Mouse (Mus musculus): Measurements from ENCODE around the gene Derl3. TPM values are rescaled to one million over a fixed set of nuclear protein-coding genes. Genes with fewer than 3 reads are reported as not detected.
A peak's percentile ranks its signal among the peaks of the same experiment; 100 is the strongest.
"Not testable (repeated sequence)": the region's sequence is repeated elsewhere in the genome, so short reads cannot be mapped to it uniquely, and the experiment has no call there.

The Derl3 gene
- total and polyA plus RNA-seq, 2 experiments from 2014 or later, result 0.41 TPM; not detected in 1

DNA sequence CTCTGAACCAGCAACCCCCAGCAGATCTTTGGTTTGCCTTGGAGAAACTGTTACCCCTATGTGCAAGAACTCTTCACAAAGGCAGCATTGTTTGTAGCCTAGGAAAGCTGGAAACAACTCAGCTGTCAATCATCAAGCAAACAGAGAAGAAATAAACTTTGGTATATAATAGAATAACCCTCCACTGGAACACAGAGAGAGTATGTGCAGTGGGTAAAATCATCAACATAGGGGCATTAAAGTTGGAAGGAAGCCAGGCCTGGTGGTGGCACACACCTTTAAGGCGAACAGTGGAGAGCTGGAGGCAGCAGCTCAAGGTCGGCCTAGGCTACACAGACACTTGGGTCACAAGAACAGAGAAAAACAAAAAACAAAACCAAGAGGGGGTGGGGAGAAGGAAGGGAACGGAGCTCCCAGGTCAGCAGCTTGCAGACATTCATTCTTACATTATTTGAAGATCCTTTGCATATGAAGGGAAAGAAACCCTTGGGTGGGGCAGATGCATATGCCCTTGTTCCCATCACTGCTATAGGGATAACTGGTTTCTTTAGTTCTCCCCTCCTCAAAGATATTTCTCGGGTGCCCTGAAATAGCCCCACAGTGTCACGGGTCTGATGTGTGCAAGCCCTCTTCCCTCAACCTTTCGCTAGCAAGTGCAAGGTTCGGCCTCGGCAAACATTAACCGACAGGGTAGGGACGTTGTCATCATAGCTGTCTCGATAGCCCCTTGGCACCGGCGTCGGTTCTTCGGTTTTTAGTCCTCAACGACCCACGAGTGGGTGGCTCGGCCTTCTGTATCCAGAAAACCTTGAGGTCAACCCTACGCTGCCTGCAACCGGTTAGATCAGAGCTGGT is 11.4 kb upstream of the Derl3 start:
- WGBS, result 29% methylated on average over 20 of the region's 20 CpGs
- ATAC-seq (ENCODE audit: insufficient read depth, low read depth), result no peak
- no peak overlapping the region for H3K4me3 ChIP-seq (ENCODE audit: low read depth, low read length)
- H3K9ac ChIP-seq (replicated peaks; ENCODE audit: low read depth, low read length), result no peak overlapping the region
- H3K27me3 ChIP-seq (ENCODE audit: control insufficient read depth, insufficient read depth, low read length), result no peaks in the 10 kb centered on the region
- H3K27ac ChIP-seq (ENCODE audit: low read depth), result no peak overlapping the region
- no peaks in the 10 kb centered on the region for H3K4me1 ChIP-seq (ENCODE audit: control insufficient read depth, insufficient read depth)
- TF ChIP-seq EP300 (IDR thresholded peaks at IDR 0.05; ENCODE audit: low read depth), result no peak
- no peak for TF ChIP-seq CTCF (IDR thresholded peaks at IDR 0.05; ENCODE audit: low read depth)
- no peaks in the 10 kb centered on the region for H3K9me3 ChIP-seq (replicated peaks; ENCODE audit: control insufficient read depth, low read length)
- no peak overlapping the region for H3K4me2 ChIP-seq (ENCODE audit: low read depth, low read length)
- DNase-seq (ENCODE audit: low spot score), result no peak
- no peaks in the 10 kb centered on the region for H3K36me3 ChIP-seq (replicated peaks; ENCODE audit: control insufficient read depth, insufficient read depth, low read length)

DNA sequence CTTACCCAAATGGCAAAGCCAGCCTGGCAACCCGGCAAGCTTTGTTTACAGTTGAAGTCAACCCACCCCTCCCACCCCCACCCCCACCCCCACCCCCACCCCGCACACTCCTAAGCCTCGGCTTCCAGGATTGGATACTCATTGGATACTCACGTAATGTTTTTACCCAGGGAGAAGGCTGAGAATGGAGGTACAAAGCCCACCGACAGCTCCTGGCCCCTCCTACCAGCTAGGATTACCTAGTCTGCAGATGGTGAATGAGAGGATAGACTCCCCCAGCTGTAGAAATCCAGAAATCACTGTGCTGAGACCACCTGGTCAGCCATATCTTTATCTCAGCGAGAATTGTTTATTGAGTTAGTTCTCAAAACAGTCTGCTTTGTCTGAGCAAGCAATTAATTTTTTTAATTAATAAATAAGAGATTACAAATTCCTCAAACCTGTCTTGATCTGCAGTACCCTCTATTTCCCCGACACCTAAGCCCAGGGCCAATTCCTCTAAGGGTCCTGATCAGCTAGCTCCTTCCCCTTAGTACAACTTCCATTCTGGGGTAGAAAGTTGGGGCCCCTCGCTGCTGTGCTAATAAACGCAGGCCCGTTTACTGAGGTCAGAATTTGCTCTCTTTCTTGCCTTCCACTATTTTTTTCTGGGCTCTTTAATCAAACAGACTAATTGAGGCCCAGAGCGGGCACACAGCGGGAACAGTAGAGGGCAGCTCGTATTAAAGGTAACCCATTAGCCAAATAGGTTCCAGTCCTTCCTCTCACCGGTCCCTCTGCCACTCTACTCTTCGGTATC is 10.6 kb upstream of the Derl3 start:
- no peak for TF ChIP-seq EP300 (IDR thresholded peaks at IDR 0.05; ENCODE audit: low read depth)
- no peak for TF ChIP-seq CTCF (IDR thresholded peaks at IDR 0.05; ENCODE audit: low read depth)
- Histone ChIP-seq H3K9me3 (replicated peaks; ENCODE audit: control insufficient read depth, low read length) (no peaks in the 10 kb centered on the region), H3K27me3 (ENCODE audit: control insufficient read depth, insufficient read depth, low read length) (no peaks in the 10 kb centered on the region), H3K27ac (ENCODE audit: low read depth) (no peak overlapping the region), H3K4me2 (ENCODE audit: low read depth, low read length) (peak overlapping the region; percentile 34), H3K9ac (replicated peaks; ENCODE audit: low read depth, low read length) (no peak overlapping the region), H3K36me3 (replicated peaks; ENCODE audit: control insufficient read depth, insufficient read depth, low read length) (no peaks in the 10 kb centered on the region), H3K4me1 (ENCODE audit: control insufficient read depth, insufficient read depth) (no peaks in the 10 kb centered on the region), H3K4me3 (ENCODE audit: low read depth, low read length) (0 out of 2 replicates have a peak overlapping the region, but pooled peaks have one; percentile 6)
- ATAC-seq (ENCODE audit: insufficient read depth, low read depth), result no peak
- WGBS, result 21% methylated on average over 15 of the region's 15 CpGs
- no peak for DNase-seq (ENCODE audit: low spot score)

DNA sequence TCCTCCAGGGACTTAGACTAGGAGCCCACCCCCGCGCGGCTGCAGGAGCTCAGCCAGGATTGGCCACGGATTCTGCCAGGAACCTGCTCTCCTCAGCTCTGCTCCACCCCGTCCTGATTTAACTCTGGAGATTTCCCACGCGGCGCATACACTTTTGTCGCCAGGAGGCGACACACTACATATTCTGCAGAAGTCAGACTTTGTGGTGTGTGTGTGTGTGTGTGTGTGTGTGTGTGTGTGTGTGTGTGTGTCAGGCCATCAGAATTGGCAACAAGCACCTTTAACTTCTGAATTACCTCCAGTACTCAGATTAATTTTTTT is 10.0 kb upstream of the Derl3 start:
- TF ChIP-seq EP300 (IDR thresholded peaks at IDR 0.05; ENCODE audit: low read depth) (no peak), CTCF (IDR thresholded peaks at IDR 0.05; ENCODE audit: low read depth) (peak; percentile 78)
- Histone ChIP-seq H3K27me3 (ENCODE audit: control insufficient read depth, insufficient read depth, low read length) (no peaks in the 10 kb centered on the region), H3K9me3 (replicated peaks; ENCODE audit: control insufficient read depth, low read length) (no peaks in the 10 kb centered on the region), H3K4me3 (ENCODE audit: low read depth, low read length) (0 out of 2 replicates have a peak overlapping the region, but pooled peaks have one; percentile 6), H3K4me2 (ENCODE audit: low read depth, low read length) (peak overlapping the region; percentile 34), H3K36me3 (replicated peaks; ENCODE audit: control insufficient read depth, insufficient read depth, low read length) (no peaks in the 10 kb centered on the region), H3K9ac (replicated peaks; ENCODE audit: low read depth, low read length) (no peak overlapping the region), H3K4me1 (ENCODE audit: control insufficient read depth, insufficient read depth) (no peaks in the 10 kb centered on the region), H3K27ac (ENCODE audit: low read depth) (no peak overlapping the region)
- WGBS, result under 1% methylated on average over 10 of the region's 10 CpGs
- DNase-seq (ENCODE audit: low spot score) (peak; percentile 82), ATAC-seq (ENCODE audit: insufficient read depth, low read depth) (peak; percentile 72)

DNA sequence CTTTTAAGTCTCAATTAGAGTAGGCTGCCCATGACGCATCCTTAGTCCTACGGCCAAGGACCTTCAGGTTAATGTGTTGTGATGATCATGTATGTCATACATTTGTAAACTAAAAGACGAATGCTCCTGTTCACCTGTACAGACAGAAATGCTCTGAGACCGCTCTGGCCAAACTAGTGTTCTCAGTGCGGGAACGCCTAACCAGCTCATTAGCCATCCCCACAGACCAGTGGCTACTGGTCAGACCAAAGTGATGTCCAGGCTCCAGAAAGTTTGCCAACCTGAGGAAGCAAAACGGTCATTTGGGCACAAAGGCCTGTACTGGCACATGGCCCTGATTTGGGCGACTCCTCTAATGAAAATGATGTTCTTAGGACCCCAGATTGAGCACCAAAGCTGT is 8.5 kb upstream of the Derl3 start:
- H3K4me1 ChIP-seq (ENCODE audit: control insufficient read depth, insufficient read depth), result no peaks in the 10 kb centered on the region
- H3K4me3 ChIP-seq (ENCODE audit: low read depth, low read length), result no peak overlapping the region
- DNase-seq (ENCODE audit: low spot score) (no peak), ATAC-seq (ENCODE audit: insufficient read depth, low read depth) (no peak)
- 93% methylated on average over 8 of the region's 8 CpGs for WGBS
- H3K27me3 ChIP-seq (ENCODE audit: control insufficient read depth, insufficient read depth, low read length), result no peaks in the 10 kb centered on the region
- H3K27ac ChIP-seq (ENCODE audit: low read depth), result no peak overlapping the region
- no peaks in the 10 kb centered on the region for H3K9me3 ChIP-seq (replicated peaks; ENCODE audit: control insufficient read depth, low read length)
- no peaks in the 10 kb centered on the region for H3K36me3 ChIP-seq (replicated peaks; ENCODE audit: control insufficient read depth, insufficient read depth, low read length)
- TF ChIP-seq EP300 (IDR thresholded peaks at IDR 0.05; ENCODE audit: low read depth) (no peak), CTCF (IDR thresholded peaks at IDR 0.05; ENCODE audit: low read depth) (no peak)
- no peak overlapping the region for H3K9ac ChIP-seq (replicated peaks; ENCODE audit: low read depth, low read length)
- H3K4me2 ChIP-seq (ENCODE audit: low read depth, low read length), result no peak overlapping the region

DNA sequence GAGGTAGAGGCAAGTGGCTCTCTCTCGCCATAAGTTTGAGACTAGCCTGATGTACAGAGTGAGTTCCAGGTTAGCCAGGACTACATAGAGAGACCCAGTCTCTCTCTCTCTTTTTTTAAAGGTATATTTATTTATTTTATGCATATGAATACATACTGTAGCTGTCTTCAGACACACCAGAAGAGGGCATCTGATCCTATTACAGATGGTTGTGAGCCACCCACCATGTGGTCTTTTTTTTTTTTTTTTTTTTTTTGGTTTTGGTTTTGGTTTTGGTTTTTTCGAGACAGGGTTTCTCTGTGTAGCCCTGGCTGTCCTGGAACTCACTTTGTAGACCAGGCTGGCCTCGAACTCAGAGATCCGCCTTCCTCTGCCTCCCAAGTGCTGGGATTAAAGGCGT is 5.7 kb upstream of the Derl3 start:
- H3K4me3 ChIP-seq (ENCODE audit: low read depth, low read length); H3K9ac ChIP-seq (replicated peaks; ENCODE audit: low read depth, low read length); H3K36me3 ChIP-seq (replicated peaks; ENCODE audit: control insufficient read depth, insufficient read depth, low read length); DNase-seq (ENCODE audit: low spot score); ATAC-seq (ENCODE audit: insufficient read depth, low read depth); H3K9me3 ChIP-seq (replicated peaks; ENCODE audit: control insufficient read depth, low read length); H3K27ac ChIP-seq (ENCODE audit: low read depth); H3K4me2 ChIP-seq (ENCODE audit: low read depth, low read length); H3K4me1 ChIP-seq (ENCODE audit: control insufficient read depth, insufficient read depth); H3K27me3 ChIP-seq (ENCODE audit: control insufficient read depth, insufficient read depth, low read length): not testable (repeated sequence)
- WGBS, result 84% methylated on average over 4 of the region's 5 CpGs
